In genomic region chr10:43489139-43489538, GRCm38 (mm10) we compare ENCODE assay signal across 16 mouse cellular contexts. TPM values are rescaled to one million over a fixed set of nuclear protein-coding genes. Genes with fewer than 3 reads are reported as not detected.
DNase-seq lines count a peak whose midpoint lies in the region; ATAC-seq lines count a peak whose summit lies in the region.
"Had no signal": no experiment of that assay in that cellular context is flagged by ENCODE, and none has a peak within 500 bp of the region (broad histone marks: within the 10 kb centered on the region; RNA-seq: fewer than 3 reads in every experiment).

No protein-coding gene starts in this region.

- peak; percentile 41 for DNase-seq in adrenal gland, adult 2 months
- DNase-seq in adrenal gland, postnatal 4 days (ENCODE audit: low spot score in 2 of 2), result no peak
- DNase-seq in heart, adult 11 months, result no peak
- no peak for DNase-seq in lung, postnatal 14 days
- DNase-seq: adrenal gland, postnatal 10 days; cerebellum, adult 9-10 months; layer of hippocampus, adult 9-11 months had no signal

- peak overlapping the region; percentile 62 for H3K27ac ChIP-seq in heart, embryonic 12.5 days (ENCODE audit: poor library complexity, severe bottlenecking)
- H3K27ac ChIP-seq in intestine, embryonic 16.5 days (ENCODE audit: low read length), result no peak overlapping the region
- no peak overlapping the region for H3K27ac ChIP-seq in intestine, embryonic 15.5 days
- H3K27ac ChIP-seq in lung, embryonic 16.5 days (ENCODE audit: low read length), result 0 out of 2 replicates have a peak overlapping the region, but pooled peaks have one; percentile 4
- H3K27ac ChIP-seq: forebrain, embryonic 15.5 days; hindbrain, postnatal 0 days; liver, embryonic 14.5 days; macrophage had no signal

- H3K4me1 ChIP-seq in heart, embryonic 12.5 days (replicated peaks), result peaks cover 41% of the 10 kb centered on the region
- peaks cover 24% of the 10 kb centered on the region for H3K4me1 ChIP-seq in intestine, embryonic 16.5 days (ENCODE audit: control insufficient read depth, insufficient read depth, low read length)
- H3K4me1 ChIP-seq in intestine, embryonic 15.5 days (replicated peaks), result peaks cover 8% of the 10 kb centered on the region; the same call in 1 of the 2 replicates
- H3K4me1 ChIP-seq in lung, embryonic 16.5 days (replicated peaks; ENCODE audit: control insufficient read depth, insufficient read depth, low read length), result peaks cover 16% of the 10 kb centered on the region; the same call in 1 of the 2 replicates
- H3K4me1 ChIP-seq: forebrain, embryonic 15.5 days had no signal

- 77% methylated on average over 7 of the region's 7 CpGs for WGBS in heart, embryonic 12.5 days
- 82% methylated on average over 7 of the region's 7 CpGs for WGBS in intestine, embryonic 16.5 days
- 80% methylated on average over 7 of the region's 7 CpGs for WGBS in intestine, embryonic 15.5 days
- WGBS in lung, embryonic 16.5 days, result 77% methylated on average over 7 of the region's 7 CpGs

- no peak overlapping the region for H3K9ac ChIP-seq in heart, embryonic 12.5 days
- 0 out of 2 replicates have a peak overlapping the region, but pooled peaks have one; percentile 19 for H3K9ac ChIP-seq in intestine, embryonic 16.5 days (ENCODE audit: low read depth, low read length)
- no peak overlapping the region for H3K9ac ChIP-seq in intestine, embryonic 15.5 days
- H3K9ac ChIP-seq in lung, embryonic 16.5 days (ENCODE audit: low read length), result no peak overlapping the region
- H3K9ac ChIP-seq: forebrain, embryonic 15.5 days; liver, embryonic 14.5 days; lung, embryonic 15.5 days had no signal

- no peaks in the 10 kb centered on the region for H3K27me3 ChIP-seq in heart, embryonic 12.5 days (replicated peaks)
- no peaks in the 10 kb centered on the region for H3K27me3 ChIP-seq in intestine, embryonic 16.5 days (replicated peaks; ENCODE audit: control insufficient read depth, insufficient read depth, low read length)
- no peaks in the 10 kb centered on the region for H3K27me3 ChIP-seq in intestine, embryonic 15.5 days (replicated peaks)
- H3K27me3 ChIP-seq in lung, embryonic 16.5 days (ENCODE audit: control insufficient read depth, insufficient read depth, low read depth, low read length), result no peaks in the 10 kb centered on the region
- H3K27me3 ChIP-seq: forebrain, embryonic 15.5 days; lung, embryonic 15.5 days had no signal

- H3K4me3 ChIP-seq in heart, embryonic 12.5 days, result no peak overlapping the region
- H3K4me3 ChIP-seq in intestine, embryonic 16.5 days (ENCODE audit: low read length), result no peak overlapping the region
- no peak overlapping the region for H3K4me3 ChIP-seq in intestine, embryonic 15.5 days (replicated peaks)
- H3K4me3 ChIP-seq in lung, embryonic 16.5 days (ENCODE audit: low read length), result no peak overlapping the region
- H3K4me3 ChIP-seq: forebrain, embryonic 15.5 days; lung, embryonic 15.5 days had no signal

- peak overlapping the region; percentile 35; the same call in 1 of the 2 replicates for H3K4me2 ChIP-seq in heart, embryonic 12.5 days
- H3K4me2 ChIP-seq in intestine, embryonic 16.5 days (ENCODE audit: low read depth, low read length), result no peak overlapping the region
- no peak overlapping the region for H3K4me2 ChIP-seq in intestine, embryonic 15.5 days (replicated peaks)
- no peak overlapping the region for H3K4me2 ChIP-seq in lung, embryonic 16.5 days (ENCODE audit: low read depth, low read length)
- H3K4me2 ChIP-seq: forebrain, embryonic 15.5 days; lung, embryonic 15.5 days had no signal

- ATAC-seq in heart, embryonic 12.5 days (ENCODE audit: insufficient number of reproducible peaks, low FRiP score), result no peak
- ATAC-seq in intestine, embryonic 16.5 days, result no peak
- no peak for ATAC-seq in intestine, embryonic 15.5 days
- ATAC-seq in lung, embryonic 16.5 days (ENCODE audit: low read depth), result no peak
- ATAC-seq: forebrain, embryonic 15.5 days; hindbrain, postnatal 0 days had no signal

- no peaks in the 10 kb centered on the region for H3K9me3 ChIP-seq in heart, embryonic 12.5 days (replicated peaks)
- H3K9me3 ChIP-seq in intestine, embryonic 16.5 days (ENCODE audit: control insufficient read depth, low read length), result no peaks in the 10 kb centered on the region
- no peaks in the 10 kb centered on the region for H3K9me3 ChIP-seq in intestine, embryonic 15.5 days
- no peaks in the 10 kb centered on the region for H3K9me3 ChIP-seq in lung, embryonic 16.5 days (ENCODE audit: control insufficient read depth, low read length)
- H3K9me3 ChIP-seq: forebrain, embryonic 15.5 days; lung, embryonic 15.5 days had no signal

- peaks cover 1% of the 10 kb centered on the region; the same call in 1 of the 2 replicates for H3K36me3 ChIP-seq in heart, embryonic 12.5 days
- no peaks in the 10 kb centered on the region for H3K36me3 ChIP-seq in intestine, embryonic 16.5 days (ENCODE audit: control insufficient read depth, insufficient read depth, low read length)
- no peaks in the 10 kb centered on the region for H3K36me3 ChIP-seq in intestine, embryonic 15.5 days
- H3K36me3 ChIP-seq in lung, embryonic 16.5 days (ENCODE audit: control insufficient read depth, insufficient read depth, low read length), result no peaks in the 10 kb centered on the region
- H3K36me3 ChIP-seq: lung, embryonic 15.5 days had no signal

RNA-seq across cellular contexts. Expression of gene Bend3, which starts 10.5 kb away (rescaled TPM):
- total RNA-seq in adrenal gland, adult 2 months (2021), result 1 to 10 TPM; 5.6 to 7.8 TPM
- 3.1 and 3.4 TPM in 2 replicates for polyA plus RNA-seq in adrenal gland, adult 2 months (2012; rRNA removed)
- total RNA-seq in adrenal gland, postnatal 4 days (2021), result 10 to 100 TPM; 11.0 to 14.0 TPM
- 5.3 and 6.0 TPM in 2 replicates for polyA plus RNA-seq in heart, embryonic 12.5 days (2016; fragmentation: Nextera tagmentation; extraction: Ambion mirVana)
- 2.1 and 2.2 TPM in 2 replicates for polyA plus RNA-seq in intestine, embryonic 16.5 days (2015; fragmentation: Nextera tagmentation; extraction: Ambion mirVana)
- polyA plus RNA-seq in intestine, embryonic 15.5 days (2015; fragmentation: Nextera tagmentation; extraction: Ambion mirVana), result 3.0 and 3.1 TPM in 2 replicates
- 1.7 and 2.3 TPM in 2 replicates for polyA plus RNA-seq in lung, embryonic 16.5 days (2015; fragmentation: Nextera tagmentation; extraction: Ambion mirVana)

RNA-seq across cellular contexts. Expression of gene Gm9803, which starts 34.7 kb away (rescaled TPM):
- total RNA-seq in adrenal gland, adult 2 months (2021), result 10 to 100 TPM; 26.8 to 27.4 TPM
- 130 and 175 TPM in 2 replicates for polyA plus RNA-seq in adrenal gland, adult 2 months (2012; rRNA removed)
- total RNA-seq in adrenal gland, postnatal 4 days (2021), result 10 to 100 TPM; 11.7 to 16.4 TPM
- polyA plus RNA-seq in heart, embryonic 12.5 days (2016; fragmentation: Nextera tagmentation; extraction: Ambion mirVana), result 8.2 and 15.3 TPM in 2 replicates
- polyA plus RNA-seq in intestine, embryonic 16.5 days (2015; fragmentation: Nextera tagmentation; extraction: Ambion mirVana), result 3.8 and 12.6 TPM in 2 replicates
- 11.9 and 12.6 TPM in 2 replicates for polyA plus RNA-seq in intestine, embryonic 15.5 days (2015; fragmentation: Nextera tagmentation; extraction: Ambion mirVana)
- 12.5 and 25.4 TPM in 2 replicates for polyA plus RNA-seq in lung, embryonic 16.5 days (2015; fragmentation: Nextera tagmentation; extraction: Ambion mirVana)

RNA-seq across cellular contexts. Expression of gene 1700021F05Rik, which starts 51.7 kb away (rescaled TPM):
- 10 to 100 TPM; 67.6 to 81.4 TPM for total RNA-seq in adrenal gland, adult 2 months (2021)
- polyA plus RNA-seq in adrenal gland, adult 2 months (2012; rRNA removed), result 8.0 and 9.2 TPM in 2 replicates
- 10 to 100 TPM; 71.8 to 72.3 TPM for total RNA-seq in adrenal gland, postnatal 4 days (2021)
- 81.8 and 91.2 TPM in 2 replicates for polyA plus RNA-seq in heart, embryonic 12.5 days (2016; fragmentation: Nextera tagmentation; extraction: Ambion mirVana)
- 69.6 and 78.8 TPM in 2 replicates for polyA plus RNA-seq in intestine, embryonic 16.5 days (2015; fragmentation: Nextera tagmentation; extraction: Ambion mirVana)
- 77.0 and 77.4 TPM in 2 replicates for polyA plus RNA-seq in intestine, embryonic 15.5 days (2015; fragmentation: Nextera tagmentation; extraction: Ambion mirVana)
- 44.3 and 49.2 TPM in 2 replicates for polyA plus RNA-seq in lung, embryonic 16.5 days (2015; fragmentation: Nextera tagmentation; extraction: Ambion mirVana)

Comparison
In these comparisons a context has a peak if more than half of its experiments do, and no peak if none do; other contexts are left out.
1. H3K27ac ChIP-seq: peak in heart, embryonic 12.5 days (single experiment) and lung, embryonic 16.5 days (single experiment); none in intestine, embryonic 16.5 days (single experiment) and intestine, embryonic 15.5 days (single experiment).